Mouse (Mus musculus): ENCODE measurements around the gene Heyl. TPM values are rescaled to one million over a fixed set of nuclear protein-coding genes. Genes with fewer than 3 reads are reported as not detected.
A peak's percentile ranks its signal among the peaks of the same experiment; 100 is the strongest.

The Heyl gene
- polyA plus RNA-seq, 1 experiment from 2014 or later: 30.0 TPM

DNA sequence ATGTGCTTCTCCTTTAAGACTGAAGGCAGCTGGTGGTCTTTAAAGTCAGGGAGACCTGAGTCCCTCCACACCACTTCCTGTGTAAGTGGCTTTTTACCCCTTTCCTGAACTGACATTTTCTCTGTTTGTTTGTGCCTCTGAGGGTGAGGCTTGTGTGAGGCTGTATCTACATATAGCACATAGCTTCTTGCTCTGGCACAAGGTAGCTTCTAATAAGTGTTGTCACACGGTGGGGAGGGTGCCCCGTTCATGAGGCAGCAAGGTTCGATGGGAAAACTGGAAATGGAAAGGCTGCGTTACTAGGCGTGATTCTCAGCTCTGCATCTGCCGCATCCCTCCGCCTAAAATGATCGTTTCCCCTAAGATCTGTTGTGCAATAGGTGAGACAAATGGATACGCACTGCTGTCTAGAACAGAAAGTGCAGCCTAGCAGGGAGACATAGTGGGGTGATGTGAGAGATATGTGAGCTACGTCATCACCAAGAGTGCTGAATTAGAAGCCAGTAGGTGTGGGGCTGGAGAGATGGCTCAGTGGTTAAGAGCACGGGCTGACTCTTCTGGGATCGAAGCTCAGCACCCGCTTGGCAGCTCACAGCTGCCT is 3.2 kb downstream of the Heyl start:
- peaks cover 45% of the 10 kb centered on the region for H3K4me1 ChIP-seq
- peak overlapping the region; percentile 94 for H3K4me2 ChIP-seq
- H3K9me3 ChIP-seq: no peaks in the 10 kb centered on the region
- H3K4me3 ChIP-seq: peak overlapping the region; percentile 47
- WGBS: 53% methylated on average over 13 of the region's 13 CpGs
- H3K9ac ChIP-seq: no peak overlapping the region
- H3K27ac ChIP-seq: peak overlapping the region; percentile 57
- peaks cover 66% of the 10 kb centered on the region for H3K27me3 ChIP-seq
- H3K36me3 ChIP-seq: no peaks in the 10 kb centered on the region
- no peak for ATAC-seq (ENCODE audit: borderline replicate concordance, extremely low read depth, low FRiP score, low TSS enrichment)

DNA sequence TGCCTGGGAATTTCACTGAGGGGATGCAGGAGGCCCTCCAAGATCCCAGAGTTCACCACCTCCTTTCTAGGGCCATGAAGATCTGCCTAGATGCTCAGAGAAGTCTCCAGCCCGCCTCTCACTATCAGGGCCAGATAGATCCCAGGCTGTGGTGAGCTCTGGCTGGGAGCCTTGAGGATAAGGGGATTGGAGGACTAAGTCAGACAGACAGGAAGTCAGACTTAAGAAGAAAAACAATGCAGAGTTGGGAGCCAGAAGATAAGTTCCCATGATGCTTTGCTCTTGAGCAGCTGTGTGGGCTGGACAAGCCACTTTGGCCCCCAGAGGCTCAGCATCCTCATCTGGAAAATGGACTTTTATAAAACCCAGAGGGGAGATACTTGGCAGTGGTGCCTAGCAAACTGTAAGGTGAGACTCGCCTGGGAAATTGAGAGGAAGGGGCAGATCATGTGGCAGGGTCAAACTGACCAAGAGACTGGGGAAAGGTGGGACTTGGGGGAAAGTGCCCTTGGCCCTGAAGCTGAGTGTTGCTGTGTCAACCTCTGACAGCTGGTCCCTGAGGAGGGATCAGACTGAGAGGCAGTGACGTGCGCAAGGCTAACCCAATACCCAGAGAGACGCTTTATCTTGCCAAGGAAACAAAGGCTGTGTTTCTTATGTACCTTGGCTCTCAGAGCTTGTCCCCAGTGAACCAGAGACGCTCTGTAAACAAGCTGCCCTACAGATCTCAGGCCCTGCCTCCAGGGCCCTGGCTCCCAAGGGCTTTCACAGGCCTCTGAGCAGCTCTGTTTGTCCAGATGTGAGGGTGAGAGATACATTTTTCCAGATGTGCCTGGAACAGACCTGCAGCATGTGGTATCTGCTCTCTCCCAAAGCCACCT is 4.3 kb downstream of the Heyl start:
- no peaks in the 10 kb centered on the region for H3K36me3 ChIP-seq
- ATAC-seq (ENCODE audit: borderline replicate concordance, extremely low read depth, low FRiP score, low TSS enrichment): peak; percentile 16; the same call in 1 of the 2 replicates
- H3K27ac ChIP-seq: peak overlapping the region; percentile 57
- 51% methylated on average over 6 of the region's 6 CpGs for WGBS
- H3K9ac ChIP-seq: no peak overlapping the region
- peak overlapping the region; percentile 94 for H3K4me2 ChIP-seq
- peaks cover 45% of the 10 kb centered on the region for H3K4me1 ChIP-seq
- H3K9me3 ChIP-seq: no peaks in the 10 kb centered on the region
- no peak overlapping the region for H3K4me3 ChIP-seq
- H3K27me3 ChIP-seq: peaks cover 60% of the 10 kb centered on the region

DNA sequence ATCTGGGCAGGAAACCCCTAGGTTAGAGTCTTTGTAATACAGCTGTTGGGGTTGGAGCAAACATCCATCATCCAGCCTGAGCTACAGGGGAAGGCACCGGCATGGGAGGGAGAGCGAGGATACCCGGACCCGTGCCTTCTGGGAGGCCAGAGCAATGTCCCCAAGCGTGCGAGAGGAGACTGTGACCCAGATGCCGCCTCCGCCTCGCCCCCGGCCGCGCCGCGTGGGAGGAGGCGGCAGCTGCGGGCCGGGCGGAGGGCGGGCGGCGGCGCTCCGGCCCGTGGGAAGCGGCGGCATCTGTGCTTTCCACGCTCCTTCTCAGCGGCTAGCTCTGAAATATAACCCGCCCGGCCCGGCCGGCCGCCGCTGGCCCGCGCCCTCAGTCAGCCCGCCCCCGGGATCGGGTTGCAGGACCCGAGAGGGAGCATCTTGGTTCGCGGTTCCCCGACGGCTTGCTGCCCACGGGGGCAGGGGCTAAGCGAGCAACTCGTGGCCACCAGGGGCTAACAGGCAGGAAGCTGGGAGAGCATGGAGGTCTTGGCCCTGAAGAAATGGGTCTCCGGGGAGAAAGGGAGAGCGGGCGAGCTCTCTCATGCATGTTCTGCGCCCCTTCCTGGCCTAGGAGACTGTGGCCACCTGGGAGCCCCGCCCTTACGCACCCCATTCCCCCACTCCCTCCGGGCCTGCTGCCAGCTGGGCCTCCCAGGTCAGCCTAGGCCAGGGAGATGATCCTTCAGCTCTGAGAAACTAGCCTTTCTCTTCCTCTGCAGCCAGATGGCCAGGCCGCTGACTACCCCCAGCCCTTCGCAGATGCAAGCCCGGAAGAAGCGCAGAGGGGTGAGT is 6.2 kb downstream of the Heyl start:
- H3K4me3 ChIP-seq: peak overlapping the region; percentile 34
- H3K4me1 ChIP-seq: peaks cover 31% of the 10 kb centered on the region
- ATAC-seq (ENCODE audit: borderline replicate concordance, extremely low read depth, low FRiP score, low TSS enrichment): peak; percentile 62
- H3K9me3 ChIP-seq: no peaks in the 10 kb centered on the region
- peaks cover 50% of the 10 kb centered on the region for H3K27me3 ChIP-seq
- peak overlapping the region; percentile 20 for H3K9ac ChIP-seq
- H3K27ac ChIP-seq: peak overlapping the region; percentile 57
- WGBS: 4% methylated on average over 56 of the region's 58 CpGs
- peak overlapping the region; percentile 60 for H3K4me2 ChIP-seq
- H3K36me3 ChIP-seq: no peaks in the 10 kb centered on the region

DNA sequence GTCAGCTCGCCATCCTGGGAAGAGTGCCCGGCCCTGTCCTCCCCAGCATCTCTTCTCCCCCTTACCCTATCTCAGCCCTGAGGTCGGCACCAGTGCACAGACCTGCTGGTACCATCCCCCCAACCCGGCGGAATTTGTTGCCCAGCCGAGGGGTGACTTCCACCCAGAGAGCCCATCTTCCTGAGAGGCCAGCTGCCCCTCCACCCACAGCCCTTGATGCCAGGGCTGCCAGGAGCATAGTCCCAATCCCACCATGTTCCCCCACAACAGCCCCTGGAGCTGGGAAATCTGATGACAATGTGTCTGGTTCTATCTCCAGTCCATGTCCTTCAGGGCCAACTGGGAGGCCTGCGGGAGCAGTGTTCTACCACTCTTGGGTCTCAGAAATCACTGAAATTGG is 12.9 kb downstream of the Heyl start:
- Histone ChIP-seq H3K9ac (no peak overlapping the region), H3K36me3 (no peaks in the 10 kb centered on the region), H3K4me2 (no peak overlapping the region), H3K27ac (peak overlapping the region; percentile 55; the same call in 1 of the 2 replicates), H3K4me3 (no peak overlapping the region), H3K27me3 (peaks cover 11% of the 10 kb centered on the region; the same call in 1 of the 2 replicates), H3K9me3 (no peaks in the 10 kb centered on the region), H3K4me1 (peaks cover 34% of the 10 kb centered on the region)
- no peak for ATAC-seq (ENCODE audit: borderline replicate concordance, extremely low read depth, low FRiP score, low TSS enrichment)
- WGBS: 78% methylated on average over 7 of the region's 7 CpGs

DNA sequence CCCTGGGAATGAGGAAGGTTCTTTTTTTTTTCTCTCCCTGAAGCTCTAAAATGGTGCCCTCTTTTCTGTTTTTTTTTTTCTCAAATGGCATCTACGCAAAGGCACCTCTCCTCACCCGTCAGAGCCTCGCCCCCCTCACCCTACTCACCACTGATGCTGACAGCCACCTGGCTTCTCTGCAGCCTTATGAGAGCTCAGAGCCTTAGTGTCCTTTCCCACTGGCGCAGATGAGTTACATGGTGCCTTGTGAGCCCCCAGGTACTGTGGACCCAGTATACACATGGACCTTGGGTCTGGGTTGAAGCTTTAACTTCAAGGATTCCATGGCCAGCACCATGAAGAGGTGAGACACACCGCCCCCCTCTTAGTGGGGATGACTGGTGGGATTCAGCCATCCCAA is 13.3 kb downstream of the Heyl start:
- peaks cover 34% of the 10 kb centered on the region for H3K4me1 ChIP-seq
- no peaks in the 10 kb centered on the region for H3K36me3 ChIP-seq
- 80% methylated on average over 5 of the region's 5 CpGs for WGBS
- H3K9me3 ChIP-seq: no peaks in the 10 kb centered on the region
- H3K27me3 ChIP-seq: peaks cover 8% of the 10 kb centered on the region; the same call in 1 of the 2 replicates
- H3K27ac ChIP-seq: peak overlapping the region; percentile 55
- H3K4me3 ChIP-seq: no peak overlapping the region
- no peak overlapping the region for H3K9ac ChIP-seq
- H3K4me2 ChIP-seq: no peak overlapping the region
- peak; percentile 3; the same call in 1 of the 2 replicates for ATAC-seq (ENCODE audit: borderline replicate concordance, extremely low read depth, low FRiP score, low TSS enrichment)

DNA sequence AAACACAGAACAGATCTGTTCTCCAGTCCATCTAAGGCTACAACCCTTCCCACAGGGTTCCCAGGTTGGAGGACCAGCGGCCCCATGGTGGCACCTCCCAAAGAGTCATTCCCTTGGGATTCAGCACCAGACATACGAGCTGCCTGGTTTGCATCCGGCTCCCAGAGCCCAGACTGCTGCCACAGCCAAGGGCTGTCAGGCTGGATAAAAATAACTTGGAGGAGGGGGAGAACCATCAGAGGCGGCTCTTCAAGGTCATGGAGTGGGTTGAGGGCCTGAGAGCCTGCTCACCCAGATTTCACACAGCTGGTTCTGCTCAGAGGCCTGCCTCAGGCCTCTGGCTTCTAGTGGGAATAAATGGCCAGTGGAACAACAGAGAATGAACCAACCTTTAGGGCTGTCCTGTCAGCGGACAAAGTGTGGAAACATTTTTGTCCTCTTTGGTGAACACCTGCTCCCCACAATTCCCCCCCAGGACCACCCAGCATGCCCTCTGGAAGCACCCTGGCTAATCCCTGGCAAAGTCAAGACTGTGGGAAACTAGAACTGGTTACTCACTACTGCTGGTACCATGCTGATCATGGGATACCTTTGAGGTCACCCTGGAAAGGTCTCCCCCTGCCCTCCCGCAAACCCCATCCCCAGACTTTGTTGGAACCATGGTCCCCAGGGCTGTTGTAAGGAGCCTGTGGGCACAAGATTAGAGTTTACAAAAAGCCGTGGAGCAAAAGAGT is 14.0 kb downstream of the Heyl start:
- H3K9me3 ChIP-seq: no peaks in the 10 kb centered on the region
- H3K4me3 ChIP-seq: no peak overlapping the region
- peak overlapping the region; percentile 55 for H3K27ac ChIP-seq
- H3K36me3 ChIP-seq: no peaks in the 10 kb centered on the region
- peak; percentile 81 for ATAC-seq (ENCODE audit: borderline replicate concordance, extremely low read depth, low FRiP score, low TSS enrichment)
- H3K4me2 ChIP-seq: no peak overlapping the region
- peaks cover 40% of the 10 kb centered on the region for H3K4me1 ChIP-seq
- WGBS: 27% methylated on average over 7 of the region's 7 CpGs
- no peak overlapping the region for H3K9ac ChIP-seq
- peaks cover 8% of the 10 kb centered on the region; the same call in 1 of the 2 replicates for H3K27me3 ChIP-seq

DNA sequence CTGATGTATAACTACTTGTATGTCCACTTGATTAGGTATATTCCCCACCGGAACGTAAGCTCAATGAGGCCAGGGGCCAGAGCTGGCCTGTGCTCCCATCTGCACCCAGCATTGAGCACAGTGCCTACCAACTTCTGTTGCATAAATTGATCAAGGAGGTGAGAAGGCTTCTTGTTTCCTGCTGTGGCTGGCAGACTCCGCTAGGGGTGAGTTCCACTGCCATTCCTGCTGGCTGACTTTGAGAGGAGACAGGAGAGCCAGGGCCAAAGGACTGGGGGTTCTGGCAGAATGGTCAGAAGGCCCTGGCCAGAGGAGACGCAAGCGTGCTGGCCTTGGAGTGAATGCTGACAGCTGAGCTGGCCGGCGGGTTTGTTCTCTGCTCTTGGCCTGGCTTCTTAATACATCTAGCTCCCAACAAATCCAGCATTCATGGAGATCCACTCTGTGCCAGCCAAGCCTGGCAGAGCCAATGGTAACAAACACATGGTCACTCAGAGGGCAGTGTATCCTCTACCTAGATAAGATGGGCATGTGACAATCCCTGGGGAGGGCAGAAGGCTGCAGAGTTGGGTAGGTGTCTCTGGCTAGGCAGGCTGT is 15.7 kb downstream of the Heyl start:
- no peak overlapping the region for H3K27ac ChIP-seq
- no peak overlapping the region for H3K4me2 ChIP-seq
- H3K9me3 ChIP-seq: no peaks in the 10 kb centered on the region
- no peak overlapping the region for H3K9ac ChIP-seq
- no peaks in the 10 kb centered on the region for H3K36me3 ChIP-seq
- no peaks in the 10 kb centered on the region for H3K27me3 ChIP-seq
- H3K4me3 ChIP-seq: no peak overlapping the region
- ATAC-seq (ENCODE audit: borderline replicate concordance, extremely low read depth, low FRiP score, low TSS enrichment): 0 out of 2 replicates have a peak, but pooled peaks have one; percentile 7
- H3K4me1 ChIP-seq: peaks cover 40% of the 10 kb centered on the region
- whole genome bisulfite sequencing: 55% methylated on average over 7 of the region's 7 CpGs

DNA sequence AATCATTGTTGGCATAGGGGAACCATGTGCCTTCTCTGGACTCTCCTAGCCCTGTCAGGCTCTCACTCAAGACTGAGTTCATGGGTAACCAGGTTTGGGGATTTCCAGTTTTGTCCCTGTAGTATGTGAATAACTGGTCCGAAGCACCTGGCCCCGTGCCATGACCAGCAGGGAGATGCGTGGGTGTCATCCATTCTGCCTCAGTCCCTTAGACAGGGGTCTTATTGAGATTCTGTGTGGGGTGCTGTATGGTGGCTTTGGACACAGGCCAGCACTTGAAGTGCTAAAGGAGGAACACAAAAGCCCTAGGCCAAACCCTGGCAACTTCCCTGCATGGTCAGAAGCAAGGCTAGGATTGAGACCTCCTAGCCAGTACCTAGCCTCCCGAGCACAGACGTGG is 18.9 kb downstream of the Heyl start:
- H3K9ac ChIP-seq: no peak overlapping the region
- peaks cover 28% of the 10 kb centered on the region for H3K4me1 ChIP-seq
- no peak for ATAC-seq (ENCODE audit: borderline replicate concordance, extremely low read depth, low FRiP score, low TSS enrichment)
- WGBS: 67% methylated on average over 5 of the region's 5 CpGs
- no peaks in the 10 kb centered on the region for H3K27me3 ChIP-seq
- H3K9me3 ChIP-seq: no peaks in the 10 kb centered on the region
- no peaks in the 10 kb centered on the region for H3K36me3 ChIP-seq
- H3K4me2 ChIP-seq: no peak overlapping the region
- H3K27ac ChIP-seq: no peak overlapping the region
- no peak overlapping the region for H3K4me3 ChIP-seq

DNA sequence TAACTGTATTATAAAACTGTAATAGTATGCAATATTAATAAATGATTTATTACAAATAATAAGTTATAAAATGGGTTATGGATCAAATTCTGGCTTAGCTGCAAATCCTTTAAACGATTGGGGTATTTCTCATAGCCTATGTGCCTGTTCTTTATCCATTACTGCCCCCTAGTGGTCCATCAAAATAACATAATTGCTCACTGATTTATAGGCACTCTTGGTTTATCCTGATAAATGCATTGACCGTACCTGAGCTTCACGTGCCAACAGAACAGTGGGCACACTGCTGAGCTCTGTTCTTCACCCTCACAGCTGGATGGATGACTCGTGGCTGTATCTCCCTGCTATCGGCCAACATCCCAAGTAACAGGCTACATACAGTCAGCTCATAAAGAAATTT is 21.3 kb downstream of the Heyl start:
- H3K4me1 ChIP-seq: 0 out of 2 replicates have a peak, but pooled peaks cover 6% of the 10 kb centered on the region
- no peak overlapping the region for H3K4me3 ChIP-seq
- no peaks in the 10 kb centered on the region for H3K27me3 ChIP-seq
- H3K9ac ChIP-seq: no peak overlapping the region
- no peak for ATAC-seq (ENCODE audit: borderline replicate concordance, extremely low read depth, low FRiP score, low TSS enrichment)
- no peaks in the 10 kb centered on the region for H3K36me3 ChIP-seq
- H3K27ac ChIP-seq: no peak overlapping the region
- no peaks in the 10 kb centered on the region for H3K9me3 ChIP-seq
- 11% methylated on average over 5 of the region's 5 CpGs for WGBS
- no peak overlapping the region for H3K4me2 ChIP-seq

DNA sequence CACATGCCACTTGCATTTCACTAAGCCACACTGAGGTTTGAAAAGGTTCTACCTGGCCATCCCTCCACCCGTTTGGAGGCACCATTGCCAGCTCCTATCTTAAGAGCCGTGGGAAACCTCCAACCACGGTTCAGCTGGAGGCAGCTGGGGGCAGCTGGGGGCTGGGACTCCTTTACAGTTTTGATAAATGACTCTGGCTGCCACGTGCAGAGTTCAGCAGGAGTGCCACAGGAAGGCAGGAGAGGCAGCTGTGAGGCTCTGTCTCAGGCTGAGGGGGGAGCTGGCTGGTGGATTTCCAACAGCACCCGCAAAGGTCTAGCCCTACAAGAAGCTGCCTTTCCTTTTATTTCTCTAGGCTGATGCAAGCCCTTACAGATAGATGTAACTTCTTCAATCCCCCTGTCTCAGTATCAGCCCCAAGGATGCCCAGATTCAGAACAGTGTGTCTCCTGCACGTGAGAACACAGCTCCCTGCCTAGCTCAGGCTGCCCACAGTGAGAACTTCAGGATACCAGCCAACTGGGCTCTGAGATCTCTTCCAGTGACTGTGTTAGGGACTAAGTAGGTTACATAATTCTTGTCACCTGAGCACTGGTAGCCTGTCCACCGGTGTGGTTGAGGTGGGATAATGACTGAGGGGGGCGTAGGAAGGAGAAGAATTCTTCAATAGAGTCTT is 26.9 kb downstream of the Heyl start:
- no peaks in the 10 kb centered on the region for H3K4me1 ChIP-seq
- H3K27ac ChIP-seq: no peak overlapping the region
- H3K4me2 ChIP-seq: no peak overlapping the region
- H3K4me3 ChIP-seq: no peak overlapping the region
- H3K36me3 ChIP-seq: no peaks in the 10 kb centered on the region
- ATAC-seq (ENCODE audit: borderline replicate concordance, extremely low read depth, low FRiP score, low TSS enrichment): no peak
- H3K27me3 ChIP-seq: no peaks in the 10 kb centered on the region
- H3K9me3 ChIP-seq: no peaks in the 10 kb centered on the region
- H3K9ac ChIP-seq: no peak overlapping the region
- WGBS: 18% methylated on average over 8 of the region's 8 CpGs
